Mouse (Mus musculus) telencephalon, adult 2 months (tissue): ENCODE data around the gene Gja4.

Experiments
- DNase-seq: peaks from one replicate; pipeline ENCODE4 v3.0.0-alpha.2; 2011; ENCODE audit warnings: low read depth, low spot score

Gja4 gene

GRCm38 (mm10) chr4:127313861-127314260 lies at the start of gene Gja4:
TSS of gene Gja4 (minus strand) at chr4:127314039.
- peak; percentile 33 for DNase-seq

- no peak for DNase-seq
Observed at GRCm38 (mm10) chr4:127363331-127363730, 49.5 kb upstream of the Gja4 start.

GRCm38 (mm10) chr4:127362520-127362919 lies 48.7 kb upstream of the Gja4 start:
- no peak for DNase-seq

GRCm38 (mm10) chr4:127358018-127358417 lies 44.2 kb upstream of the Gja4 start, which contains the start of gene Gjb5:
TSS of gene Gjb5 (minus strand) at chr4:127358181.
- DNase-seq, result no peak

GRCm38 (mm10) chr4:127354506-127355485 lies 41.0 kb upstream of the Gja4 start:
- DNase-seq, result no peak

- DNase-seq, result no peak
Observed at GRCm38 (mm10) chr4:127353951-127354438, 40.2 kb upstream of the Gja4 start, which contains the start of gene Gjb4. TSS of gene Gjb4 (minus strand) at chr4:127354081.

- no peak for DNase-seq
Observed at GRCm38 (mm10) chr4:127352594-127352993, 38.8 kb upstream of the Gja4 start.

GRCm38 (mm10) chr4:127349560-127350300 lies 35.9 kb upstream of the Gja4 start:
- DNase-seq, result no peak

GRCm38 (mm10) chr4:127345000-127345399 lies 31.2 kb upstream of the Gja4 start:
- DNase-seq, result no peak

GRCm38 (mm10) chr4:127341372-127341771 lies 27.5 kb upstream of the Gja4 start:
- no peak for DNase-seq

GRCm38 (mm10) chr4:127337668-127338067 lies 23.8 kb upstream of the Gja4 start:
- no peak for DNase-seq

GRCm38 (mm10) chr4:127334870-127335504 lies 21.1 kb upstream of the Gja4 start:
- DNase-seq, result no peak

GRCm38 (mm10) chr4:127331171-127331570 lies 17.3 kb upstream of the Gja4 start:
- no peak for DNase-seq

GRCm38 (mm10) chr4:127330181-127331100 lies 16.6 kb upstream of the Gja4 start, which contains the start of gene Gjb3:
TSS of gene Gjb3 (minus strand) at chr4:127330844.
- DNase-seq, result no peak

GRCm38 (mm10) chr4:127329751-127330150 lies 15.9 kb upstream of the Gja4 start:
- DNase-seq, result no peak

- DNase-seq, result no peak
Observed at GRCm38 (mm10) chr4:127329046-127329445, 15.2 kb upstream of the Gja4 start.

- DNase-seq, result no peak
Observed at GRCm38 (mm10) chr4:127328378-127328777, 14.5 kb upstream of the Gja4 start.

- no peak for DNase-seq
Observed at GRCm38 (mm10) chr4:127327749-127328148, 13.9 kb upstream of the Gja4 start.

- no peak for DNase-seq
Observed at GRCm38 (mm10) chr4:127327258-127327657, 13.4 kb upstream of the Gja4 start.

GRCm38 (mm10) chr4:127325276-127325675 lies 11.4 kb upstream of the Gja4 start:
- no peak for DNase-seq
